Comparison of ENCODE assay signal across 8 mouse cellular contexts in the genomic region with DNA sequence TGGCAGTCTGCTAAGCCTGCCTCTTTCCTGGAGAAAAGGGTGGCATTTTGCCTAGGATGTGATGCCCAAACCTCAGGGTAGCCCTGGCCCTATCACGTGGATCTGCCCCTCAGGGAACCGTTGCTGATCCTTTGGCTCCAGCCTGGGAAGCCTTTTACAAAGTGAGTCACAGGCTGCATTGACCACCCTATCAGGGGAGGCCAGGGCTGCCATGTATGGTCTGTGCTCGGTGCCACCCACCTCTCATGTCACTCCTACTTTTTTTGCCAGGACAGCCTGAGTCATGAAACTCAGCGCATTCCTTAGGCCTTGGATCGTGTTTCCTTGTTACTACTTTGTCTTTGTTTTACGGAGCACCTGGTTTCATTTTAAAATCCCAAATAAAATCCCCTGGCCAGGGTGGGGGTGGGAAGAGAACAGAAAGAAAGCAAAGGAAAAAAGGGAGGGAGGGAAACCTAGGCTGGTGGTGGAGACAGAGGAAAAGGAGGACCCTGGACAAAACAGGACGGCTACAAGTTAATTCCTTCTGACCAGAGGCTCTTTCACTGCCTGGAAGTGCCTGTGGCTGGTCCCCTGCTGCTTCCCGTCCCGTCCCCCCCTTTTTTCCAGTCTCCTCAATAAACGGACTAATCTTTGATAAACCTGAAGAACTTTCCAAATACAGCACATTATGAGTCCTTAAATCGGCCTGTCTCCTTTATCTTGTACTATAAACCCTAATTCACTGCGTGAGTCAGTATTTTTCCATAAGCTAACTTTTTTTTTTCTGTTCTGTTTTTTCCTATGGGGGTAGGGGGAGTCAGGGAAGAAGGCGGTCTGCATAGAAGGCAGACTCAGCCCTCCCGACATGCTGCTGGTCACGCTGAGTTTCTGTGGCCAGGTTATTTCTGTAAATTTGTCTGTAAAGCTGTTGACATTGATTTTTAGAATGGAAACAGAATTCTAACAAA. TPM values are rescaled to one million over a fixed set of nuclear protein-coding genes. Genes with fewer than 3 reads are reported as not detected.
DNase-seq lines count a peak whose midpoint lies in the region; ATAC-seq and TF ChIP-seq lines count a peak whose summit lies in the region.

No protein-coding gene starts in this region.

- peak overlapping the region; percentile 68 for H3K4me2 ChIP-seq in intestine, embryonic 16.5 days (ENCODE audit: low read depth, low read length)
- H3K4me2 ChIP-seq in lung, embryonic 14.5 days, result peak overlapping the region; percentile 78
- H3K4me2 ChIP-seq in stomach, embryonic 14.5 days (replicated peaks; ENCODE audit: low read depth, low read length), result peak overlapping the region; percentile 67

- peak overlapping the region; percentile 66; the same call in 1 of the 2 replicates for H3K9ac ChIP-seq in intestine, embryonic 16.5 days (ENCODE audit: low read depth, low read length)
- H3K9ac ChIP-seq in lung, embryonic 14.5 days, result peak overlapping the region; percentile 58
- no peak overlapping the region for H3K9ac ChIP-seq in stomach, embryonic 14.5 days (replicated peaks; ENCODE audit: low read depth, low read length)

- peak overlapping the region; percentile 60 for H3K27ac ChIP-seq in intestine, embryonic 16.5 days (ENCODE audit: low read length)
- peak overlapping the region; percentile 81 for H3K27ac ChIP-seq in lung, embryonic 14.5 days (ENCODE audit: low read depth)
- H3K27ac ChIP-seq in stomach, embryonic 14.5 days (ENCODE audit: low read length), result peak overlapping the region; percentile 94

- peak; percentile 95 for DNase-seq in NIH3T3 (ENCODE audit: low read depth)
- peak; percentile 58 to 64 for DNase-seq in cerebellum, postnatal 36 days
- DNase-seq in heart, adult 11 months, result peak; percentile 96
- peak; percentile 67 for DNase-seq in lung, embryonic 14.5 days
- DNase-seq in ovary, postnatal 10 days (ENCODE audit: low spot score), result no peak

- H3K36me3 ChIP-seq in intestine, embryonic 16.5 days (ENCODE audit: control insufficient read depth, insufficient read depth, low read length), result no peaks in the 10 kb centered on the region
- no peaks in the 10 kb centered on the region for H3K36me3 ChIP-seq in lung, embryonic 14.5 days (ENCODE audit: insufficient read depth)
- no peaks in the 10 kb centered on the region for H3K36me3 ChIP-seq in stomach, embryonic 14.5 days (ENCODE audit: control insufficient read depth, insufficient read depth, low read length)

- no peaks in the 10 kb centered on the region for H3K27me3 ChIP-seq in intestine, embryonic 16.5 days (replicated peaks; ENCODE audit: control insufficient read depth, insufficient read depth, low read length)
- no peaks in the 10 kb centered on the region for H3K27me3 ChIP-seq in lung, embryonic 14.5 days (ENCODE audit: insufficient read depth, low read length)
- H3K27me3 ChIP-seq in stomach, embryonic 14.5 days (ENCODE audit: control insufficient read depth, insufficient read depth, low read length), result no peaks in the 10 kb centered on the region

- peak overlapping the region; percentile 9; the same call in 1 of the 2 replicates for H3K4me3 ChIP-seq in intestine, embryonic 16.5 days (ENCODE audit: low read length)
- no peak overlapping the region for H3K4me3 ChIP-seq in lung, embryonic 14.5 days (ENCODE audit: low read depth, low read length)
- no peak overlapping the region for H3K4me3 ChIP-seq in stomach, embryonic 14.5 days (ENCODE audit: low read depth, low read length)

- ATAC-seq in intestine, embryonic 16.5 days, result peak; percentile 60
- ATAC-seq in lung, embryonic 14.5 days (ENCODE audit: insufficient read depth), result peak; percentile 68
- ATAC-seq in stomach, embryonic 14.5 days (ENCODE audit: insufficient number of reproducible peaks, insufficient read depth, low FRiP score, low read depth), result peak; percentile 68
- ATAC-seq in megakaryocyte, adult 5-6 weeks (ENCODE audit: poor library complexity, severe bottlenecking), result no peak

- WGBS in intestine, embryonic 16.5 days, result 24% methylated on average over 15 of the region's 15 CpGs
- 18% methylated on average over 15 of the region's 15 CpGs for WGBS in lung, embryonic 14.5 days
- 13% methylated on average over 15 of the region's 15 CpGs for WGBS in stomach, embryonic 14.5 days

- H3K9me3 ChIP-seq in intestine, embryonic 16.5 days (ENCODE audit: control insufficient read depth, low read length), result no peaks in the 10 kb centered on the region
- no peaks in the 10 kb centered on the region for H3K9me3 ChIP-seq in lung, embryonic 14.5 days (ENCODE audit: low read depth, low read length)
- H3K9me3 ChIP-seq in stomach, embryonic 14.5 days (ENCODE audit: control insufficient read depth, low read depth, low read length), result no peaks in the 10 kb centered on the region

- no peak for TF ChIP-seq CTCF in lung, embryonic 14.5 days (IDR thresholded peaks at IDR 0.05; ENCODE audit: low read depth)

- H3K4me1 ChIP-seq in intestine, embryonic 16.5 days (ENCODE audit: control insufficient read depth, insufficient read depth, low read length), result peaks cover 16% of the 10 kb centered on the region; the same call in 1 of the 2 replicates
- peaks cover 14% of the 10 kb centered on the region for H3K4me1 ChIP-seq in lung, embryonic 14.5 days (ENCODE audit: insufficient read depth)
- H3K4me1 ChIP-seq in stomach, embryonic 14.5 days (ENCODE audit: control insufficient read depth, insufficient read depth, low read length), result peaks cover 20% of the 10 kb centered on the region

RNA-seq across cellular contexts. Expression of gene 1700011L22Rik, which starts 39.4 kb away (rescaled TPM):
- not detected in 2 replicates for polyA plus RNA-seq in intestine, embryonic 16.5 days (2015; fragmentation: Nextera tagmentation; extraction: Ambion mirVana)
- polyA plus RNA-seq in lung, embryonic 14.5 days (2014; fragmentation: Nextera tagmentation; extraction: Ambion mirVana), result not detected in 2 replicates
- not detected in 2 replicates for polyA plus RNA-seq in stomach, embryonic 14.5 days (2014; fragmentation: Nextera tagmentation; extraction: Ambion mirVana)
- total RNA-seq in megakaryocyte, adult 5-6 weeks (2015), result not detected in 2 replicates
- total RNA-seq in megakaryocyte, adult 5-6 weeks (2017), result not detected in 2 replicates
